ENCODE assay signal across 24 mouse cellular contexts in genomic region chr3:124518786-124519185, GRCm38 (mm10).
"Had no signal": no experiment of that assay in that cellular context is flagged by ENCODE, and none has a peak within 500 bp of the region (broad histone marks: within the 10 kb centered on the region; RNA-seq: fewer than 3 reads in every experiment).

No protein-coding gene starts in this region.

- H3K9ac ChIP-seq: kidney, embryonic 15.5 days; limb, embryonic 13.5 days; liver, embryonic 12.5 days; liver, embryonic 15.5 days; lung, embryonic 15.5 days; midbrain, embryonic 13.5 days; neural tube, embryonic 12.5 days; neural tube, embryonic 15.5 days had no signal

- DNase-seq: kidney, adult 11 months; kidney, adult 8-10 months; kidney, postnatal 10 days; kidney, postnatal 36 days; liver; lung, adult 18-20 months; lung, postnatal 10 days; lung, postnatal 36 days; right cerebral cortex, adult 18-20 months; right cerebral cortex, postnatal 14 days; right cerebral cortex, postnatal 4 days; thymus, postnatal 25 days had no signal

- ATAC-seq: liver, embryonic 12.5 days; midbrain, embryonic 13.5 days had no signal

- H3K27me3 ChIP-seq: kidney, embryonic 15.5 days; limb, embryonic 13.5 days; liver, embryonic 12.5 days; liver, embryonic 15.5 days; lung, embryonic 15.5 days; megakaryocyte, embryonic 14.5 days; midbrain, embryonic 13.5 days; neural tube, embryonic 12.5 days; neural tube, embryonic 15.5 days had no signal

- H3K27ac ChIP-seq: kidney, embryonic 15.5 days; limb, embryonic 10.5 days; limb, embryonic 13.5 days; liver, embryonic 12.5 days; liver, embryonic 15.5 days; lung, embryonic 15.5 days; midbrain, embryonic 10.5 days; midbrain, embryonic 13.5 days; neural tube, embryonic 12.5 days; neural tube, embryonic 15.5 days; stomach, postnatal 0 days had no signal

- H3K9me3 ChIP-seq: kidney, embryonic 15.5 days; limb, embryonic 10.5 days; limb, embryonic 13.5 days; liver, embryonic 12.5 days; liver, embryonic 15.5 days; lung, embryonic 15.5 days; megakaryocyte, embryonic 14.5 days; midbrain, embryonic 10.5 days; midbrain, embryonic 13.5 days; neural tube, embryonic 12.5 days; neural tube, embryonic 15.5 days had no signal

- H3K4me2 ChIP-seq: kidney, embryonic 15.5 days; limb, embryonic 13.5 days; liver, embryonic 12.5 days; liver, embryonic 15.5 days; lung, embryonic 15.5 days; midbrain, embryonic 13.5 days; neural tube, embryonic 12.5 days; neural tube, embryonic 15.5 days had no signal

- H3K36me3 ChIP-seq: kidney, embryonic 15.5 days; limb, embryonic 10.5 days; limb, embryonic 13.5 days; liver, embryonic 12.5 days; liver, embryonic 15.5 days; lung, embryonic 15.5 days; midbrain, embryonic 10.5 days; midbrain, embryonic 13.5 days; neural tube, embryonic 12.5 days; neural tube, embryonic 15.5 days had no signal

- H3K4me3 ChIP-seq: kidney, embryonic 15.5 days; limb, embryonic 10.5 days; limb, embryonic 13.5 days; liver, embryonic 12.5 days; liver, embryonic 15.5 days; lung, embryonic 15.5 days; megakaryocyte, embryonic 14.5 days; midbrain, embryonic 10.5 days; midbrain, embryonic 13.5 days; neural tube, embryonic 12.5 days; neural tube, embryonic 15.5 days had no signal

- H3K4me1 ChIP-seq: kidney, embryonic 15.5 days; limb, embryonic 10.5 days; limb, embryonic 13.5 days; liver, embryonic 12.5 days; liver, embryonic 15.5 days; lung, embryonic 15.5 days; megakaryocyte, embryonic 14.5 days; midbrain, embryonic 10.5 days; midbrain, embryonic 13.5 days; neural tube, embryonic 12.5 days; neural tube, embryonic 15.5 days had no signal
